Mouse (Mus musculus): ENCODE results near the gene Il31. TPM values are rescaled to one million over a fixed set of nuclear protein-coding genes. Genes with fewer than 3 reads are reported as not detected.
A peak's percentile ranks its signal among the peaks of the same experiment; 100 is the strongest.

Gene Il31
- polyA plus RNA-seq, 1 experiment from 2014 or later: not detected

GRCm38 (mm10) chr5:123432305-123432874 lies 56.9 kb downstream of the Il31 start:
- 79% methylated on average over 3 of the region's 3 CpGs for WGBS
- Histone ChIP-seq H3K9me3 (ENCODE audit: control insufficient read depth, low read length) (no peaks in the 10 kb centered on the region; the same call in 1 of the 2 replicates), H3K27me3 (ENCODE audit: control insufficient read depth, insufficient read depth, low read length) (no peaks in the 10 kb centered on the region), H3K27ac (replicated peaks; ENCODE audit: low read depth, low read length) (no peak overlapping the region), H3K4me2 (ENCODE audit: low read length) (no peak overlapping the region), H3K36me3 (ENCODE audit: control insufficient read depth, insufficient read depth, low read length) (no peaks in the 10 kb centered on the region), H3K4me3 (replicated peaks; ENCODE audit: low read depth, low read length) (no peak overlapping the region), H3K4me1 (ENCODE audit: control insufficient read depth, insufficient read depth, low read length) (no peaks in the 10 kb centered on the region), H3K9ac (replicated peaks; ENCODE audit: low read length) (no peak overlapping the region)
- ATAC-seq (ENCODE audit: low FRiP score, low TSS enrichment) (no peak), DNase-seq (no peak)

- no peak overlapping the region for H3K9ac ChIP-seq (replicated peaks; ENCODE audit: low read length)
- H3K27ac ChIP-seq (replicated peaks; ENCODE audit: low read depth, low read length): no peak overlapping the region
- no peak overlapping the region for H3K4me3 ChIP-seq (replicated peaks; ENCODE audit: low read depth, low read length)
- DNase-seq (peak; percentile 53), ATAC-seq (ENCODE audit: low FRiP score, low TSS enrichment) (no peak)
- 78% methylated on average over 13 of the region's 13 CpGs for WGBS
- H3K9me3 ChIP-seq (ENCODE audit: control insufficient read depth, low read length): no peaks in the 10 kb centered on the region; the same call in 1 of the 2 replicates
- H3K27me3 ChIP-seq (ENCODE audit: control insufficient read depth, insufficient read depth, low read length): no peaks in the 10 kb centered on the region
- no peaks in the 10 kb centered on the region for H3K36me3 ChIP-seq (ENCODE audit: control insufficient read depth, insufficient read depth, low read length)
- no peak overlapping the region for H3K4me2 ChIP-seq (ENCODE audit: low read length)
- H3K4me1 ChIP-seq (ENCODE audit: control insufficient read depth, insufficient read depth, low read length): no peaks in the 10 kb centered on the region
Observed at GRCm38 (mm10) chr5:123431524-123432304, 57.6 kb downstream of the Il31 start.

Small RNA genes lying within 50 kb of the gene (microRNA-seq; reads per million reads assigned to microRNA genes)
- 1.9 reads per million, percentile 10 among the genes with 10 or more reads in this experiment for gene Mir7647

Other genes starting within 250 kb of the Il31 start
- 0.46 and 1.2 TPM in 2 replicates for gene Wdr66, start 237.4 kb downstream of the Il31 start, polyA plus RNA-seq (2014; fragmentation: Nextera tagmentation; extraction: Ambion mirVana)
- 42.4 and 44.0 TPM in 2 replicates for gene Bcl7a, start 145.7 kb downstream of the Il31 start, polyA plus RNA-seq (2014; fragmentation: Nextera tagmentation; extraction: Ambion mirVana)
- 18.7 and 23.0 TPM in 2 replicates for gene Mlxip, start 94.7 kb downstream of the Il31 start, polyA plus RNA-seq (2014; fragmentation: Nextera tagmentation; extraction: Ambion mirVana)
- 0.20 and 0.41 TPM in 2 replicates for gene Lrrc43, start 184 bp downstream of the Il31 start, polyA plus RNA-seq (2014; fragmentation: Nextera tagmentation; extraction: Ambion mirVana)
- 1.2 and 1.4 TPM in 2 replicates for gene B3gnt4, start 21.0 kb upstream of the Il31 start, polyA plus RNA-seq (2014; fragmentation: Nextera tagmentation; extraction: Ambion mirVana)
- gene Diablo, start 34.7 kb upstream of the Il31 start, polyA plus RNA-seq (2014; fragmentation: Nextera tagmentation; extraction: Ambion mirVana): 101 and 120 TPM in 2 replicates
- gene Gm49027, start 36.0 kb upstream of the Il31 start, polyA plus RNA-seq (2014; fragmentation: Nextera tagmentation; extraction: Ambion mirVana): 1.1 and 1.3 TPM in 2 replicates
- gene Vps33a, start 83.5 kb upstream of the Il31 start, polyA plus RNA-seq (2014; fragmentation: Nextera tagmentation; extraction: Ambion mirVana): 41.9 and 54.9 TPM in 2 replicates
- 73.0 and 75.1 TPM in 2 replicates for gene Clip1, start 195.1 kb upstream of the Il31 start, polyA plus RNA-seq (2014; fragmentation: Nextera tagmentation; extraction: Ambion mirVana)
- gene Zcchc8, start 231.6 kb upstream of the Il31 start, polyA plus RNA-seq (2014; fragmentation: Nextera tagmentation; extraction: Ambion mirVana): 56.5 and 80.0 TPM in 2 replicates